Mouse (Mus musculus) layer of hippocampus, postnatal 10 days (tissue): ENCODE data around the gene Cyp2d10. TPM values are rescaled to one million over a fixed set of nuclear protein-coding genes. Genes with fewer than 3 reads are reported as not detected.
"Not testable (repeated sequence)": the region's sequence is repeated elsewhere in the genome, so short reads cannot be mapped to it uniquely, and the experiment has no call there.

Experiments
- DNase-seq, 2 experiments: peaks; one replicate each; pipeline ENCODE4 v3.0.0; 2021; ENCODE audit warnings: low spot score in 2 of 2
- long read RNA-seq: library from polyadenylated mRNA; stranded (forward); transcript quantifications from one replicate; pipeline ENCODE4 v2.0.0, GENCODE M21; 2023
- total RNA-seq, 2 experiments: library from RNA; stranded (reverse); gene quantifications; 2 replicates each; pipeline ENCODE4 v1.2.3; 2021

Gene Cyp2d10
- under 1 TPM in 1 of 2 experiments, not detected in 1; 0.40 TPM for total RNA-seq
- long read RNA-seq: 0 reads

GRCm38 (mm10) chr15:82406981-82407380, at the start of gene Cyp2d10:
Gene Cyp2d10 (minus strand): TSS chr15:82407195.
- no peak for DNase-seq

GRCm38 (mm10) chr15:82456086-82456790, 49.2 kb upstream of the Cyp2d10 start:
- not testable (repeated sequence) for DNase-seq

- DNase-seq: not testable (repeated sequence)
Observed at GRCm38 (mm10) chr15:82453501-82453900, 46.5 kb upstream of the Cyp2d10 start.

- DNase-seq: not testable (repeated sequence)
Observed at GRCm38 (mm10) chr15:82452133-82452532, 45.1 kb upstream of the Cyp2d10 start.

GRCm38 (mm10) chr15:82450045-82450444, 43.0 kb upstream of the Cyp2d10 start:
- DNase-seq: not testable (repeated sequence)

GRCm38 (mm10) chr15:82445196-82445595, 38.2 kb upstream of the Cyp2d10 start:
- DNase-seq: no peak

GRCm38 (mm10) chr15:82443658-82444057, 36.7 kb upstream of the Cyp2d10 start:
- no peak for DNase-seq

GRCm38 (mm10) chr15:82437975-82438617, 31.1 kb upstream of the Cyp2d10 start:
- DNase-seq: no peak

GRCm38 (mm10) chr15:82435606-82436005, 28.6 kb upstream of the Cyp2d10 start:
- DNase-seq: no peak

GRCm38 (mm10) chr15:82435011-82435410, 28.0 kb upstream of the Cyp2d10 start:
- no peak for DNase-seq

- no peak for DNase-seq
Observed at GRCm38 (mm10) chr15:82434541-82434940, 27.5 kb upstream of the Cyp2d10 start.

GRCm38 (mm10) chr15:82433621-82434020, 26.6 kb upstream of the Cyp2d10 start:
- DNase-seq: no peak

GRCm38 (mm10) chr15:82433137-82433536, 26.1 kb upstream of the Cyp2d10 start, which contains the start of gene Cyp2d9:
Gene Cyp2d9 (plus strand): TSS chr15:82433437.
- no peak for DNase-seq

GRCm38 (mm10) chr15:82423471-82423870, 16.5 kb upstream of the Cyp2d10 start:
- DNase-seq: no peak

GRCm38 (mm10) chr15:82422935-82423334, 15.9 kb upstream of the Cyp2d10 start:
- no peak for DNase-seq

GRCm38 (mm10) chr15:82418616-82419015, 11.6 kb upstream of the Cyp2d10 start:
- no peak for DNase-seq

- DNase-seq: peak; percentile 78 to 89
Observed at GRCm38 (mm10) chr15:82416797-82417789, 10.1 kb upstream of the Cyp2d10 start.

GRCm38 (mm10) chr15:82407536-82407935, 541 bp upstream of the Cyp2d10 start:
- no peak for DNase-seq

GRCm38 (mm10) chr15:82404163-82404562, 2.8 kb downstream of the Cyp2d10 start:
- no peak for DNase-seq

GRCm38 (mm10) chr15:82403606-82404005, 3.4 kb downstream of the Cyp2d10 start:
- no peak for DNase-seq

GRCm38 (mm10) chr15:82402741-82403140, 4.3 kb downstream of the Cyp2d10 start:
- no peak for DNase-seq
